ENCODE assay signal across 21 mouse cellular contexts in the genomic region with DNA sequence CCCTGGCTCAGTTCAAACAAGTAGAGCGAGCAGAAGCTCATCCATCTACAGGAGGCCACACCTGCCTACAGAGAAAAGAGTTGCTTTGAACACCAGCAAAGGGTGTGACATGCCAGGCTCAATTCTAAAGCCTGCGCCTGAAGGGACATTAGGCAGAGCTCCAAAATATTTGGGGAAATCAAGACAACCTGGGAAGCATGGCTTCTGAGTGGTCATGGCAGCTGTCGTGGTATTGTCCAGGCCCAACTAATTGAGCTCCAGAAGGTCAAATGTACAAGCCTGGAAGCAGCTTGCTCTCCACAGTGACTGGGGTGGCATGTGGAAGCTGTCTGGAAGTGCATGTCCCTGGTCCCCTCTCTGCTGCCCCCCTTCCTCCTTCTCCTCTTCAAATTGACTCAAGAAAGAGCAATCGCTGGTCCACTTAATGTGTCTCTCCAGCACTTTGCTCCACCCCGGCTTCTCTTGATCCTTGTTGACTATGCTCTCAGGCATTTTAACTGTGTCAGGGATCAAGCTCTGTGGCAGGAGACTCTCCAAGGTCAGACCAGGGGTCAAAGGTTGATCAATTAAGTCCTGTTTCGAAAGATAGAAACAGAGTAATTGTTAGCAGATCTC.
DNase-seq lines count a peak whose midpoint lies in the region; ATAC-seq lines count a peak whose summit lies in the region.
"Had no signal": no experiment of that assay in that cellular context is flagged by ENCODE, and none has a peak within 500 bp of the region (broad histone marks: within the 10 kb centered on the region; RNA-seq: fewer than 3 reads in every experiment).

No protein-coding gene starts in this region.

- H3K27me3 ChIP-seq in heart, embryonic 12.5 days (replicated peaks), result no peaks in the 10 kb centered on the region
- no peaks in the 10 kb centered on the region for H3K27me3 ChIP-seq in midbrain, embryonic 11.5 days (ENCODE audit: control insufficient read depth, insufficient read depth, low read length)
- no peaks in the 10 kb centered on the region for H3K27me3 ChIP-seq in midbrain, embryonic 13.5 days
- H3K27me3 ChIP-seq in hindbrain, embryonic 12.5 days, result no peaks in the 10 kb centered on the region
- H3K27me3 ChIP-seq: forebrain, embryonic 13.5 days; heart, embryonic 13.5 days; Patski had no signal

- H3K36me3 ChIP-seq in heart, embryonic 12.5 days, result no peaks in the 10 kb centered on the region
- H3K36me3 ChIP-seq in midbrain, embryonic 11.5 days (ENCODE audit: control insufficient read depth, insufficient read depth, low read length), result no peaks in the 10 kb centered on the region
- H3K36me3 ChIP-seq in midbrain, embryonic 13.5 days, result no peaks in the 10 kb centered on the region
- no peaks in the 10 kb centered on the region for H3K36me3 ChIP-seq in hindbrain, embryonic 12.5 days
- H3K36me3 ChIP-seq: heart, embryonic 13.5 days had no signal

- no peak overlapping the region for H3K27ac ChIP-seq in heart, embryonic 12.5 days (ENCODE audit: poor library complexity, severe bottlenecking)
- no peak overlapping the region for H3K27ac ChIP-seq in midbrain, embryonic 11.5 days (ENCODE audit: low read depth, low read length)
- H3K27ac ChIP-seq in midbrain, embryonic 13.5 days, result no peak overlapping the region
- H3K27ac ChIP-seq in hindbrain, embryonic 12.5 days, result no peak overlapping the region
- H3K27ac ChIP-seq: forebrain, embryonic 13.5 days; heart, embryonic 13.5 days had no signal

- peaks cover 11% of the 10 kb centered on the region for H3K9me3 ChIP-seq in heart, embryonic 12.5 days (replicated peaks)
- H3K9me3 ChIP-seq in midbrain, embryonic 11.5 days (ENCODE audit: control insufficient read depth, low read length), result no peaks in the 10 kb centered on the region
- no peaks in the 10 kb centered on the region for H3K9me3 ChIP-seq in midbrain, embryonic 13.5 days
- peaks cover 6% of the 10 kb centered on the region; the same call in 1 of the 2 replicates for H3K9me3 ChIP-seq in hindbrain, embryonic 12.5 days (replicated peaks)

- no peaks in the 10 kb centered on the region for H3K4me1 ChIP-seq in heart, embryonic 12.5 days (replicated peaks)
- no peaks in the 10 kb centered on the region for H3K4me1 ChIP-seq in midbrain, embryonic 11.5 days (ENCODE audit: control insufficient read depth, insufficient read depth, low read length)
- no peaks in the 10 kb centered on the region for H3K4me1 ChIP-seq in midbrain, embryonic 13.5 days (replicated peaks)
- no peaks in the 10 kb centered on the region for H3K4me1 ChIP-seq in hindbrain, embryonic 12.5 days
- H3K4me1 ChIP-seq: forebrain, embryonic 13.5 days; heart, embryonic 13.5 days had no signal

- no peak overlapping the region for H3K9ac ChIP-seq in heart, embryonic 12.5 days
- H3K9ac ChIP-seq in midbrain, embryonic 11.5 days (ENCODE audit: low read length), result no peak overlapping the region
- H3K9ac ChIP-seq in midbrain, embryonic 13.5 days (replicated peaks), result no peak overlapping the region
- H3K9ac ChIP-seq in hindbrain, embryonic 12.5 days, result no peak overlapping the region
- H3K9ac ChIP-seq: forebrain, embryonic 13.5 days; forebrain, postnatal 0 days; heart, embryonic 13.5 days had no signal

- H3K4me3 ChIP-seq in heart, embryonic 12.5 days, result no peak overlapping the region
- no peak overlapping the region for H3K4me3 ChIP-seq in midbrain, embryonic 11.5 days (ENCODE audit: low read depth, low read length)
- no peak overlapping the region for H3K4me3 ChIP-seq in midbrain, embryonic 13.5 days (replicated peaks)
- no peak overlapping the region for H3K4me3 ChIP-seq in hindbrain, embryonic 12.5 days
- H3K4me3 ChIP-seq: forebrain, embryonic 13.5 days; heart, embryonic 13.5 days had no signal

- no peak overlapping the region for H3K4me2 ChIP-seq in heart, embryonic 12.5 days
- no peak overlapping the region for H3K4me2 ChIP-seq in midbrain, embryonic 11.5 days
- no peak overlapping the region for H3K4me2 ChIP-seq in midbrain, embryonic 13.5 days (replicated peaks)
- no peak overlapping the region for H3K4me2 ChIP-seq in hindbrain, embryonic 12.5 days (replicated peaks)
- H3K4me2 ChIP-seq: forebrain, embryonic 13.5 days; heart, embryonic 13.5 days had no signal

- ATAC-seq in heart, embryonic 12.5 days (ENCODE audit: insufficient number of reproducible peaks, low FRiP score), result no peak
- no peak for ATAC-seq in midbrain, embryonic 11.5 days (ENCODE audit: low FRiP score)
- ATAC-seq in midbrain, embryonic 13.5 days, result no peak
- ATAC-seq in hindbrain, embryonic 12.5 days (ENCODE audit: low FRiP score), result no peak
- ATAC-seq: activated CD4-positive, CD25-positive, alpha-beta regulatory T cell, adult 4 months; forebrain, embryonic 13.5 days; forebrain, postnatal 0 days; hindbrain, embryonic 16.5 days; inflammation-experienced regulatory T-cells, adult 6 months; Patski had no signal

- 78% methylated on average over 6 of the region's 6 CpGs for WGBS in heart, embryonic 12.5 days
- WGBS in midbrain, embryonic 11.5 days, result 90% methylated on average over 6 of the region's 6 CpGs
- WGBS in midbrain, embryonic 13.5 days, result 90% methylated on average over 6 of the region's 6 CpGs
- WGBS in hindbrain, embryonic 12.5 days, result 78% methylated on average over 6 of the region's 6 CpGs

- DNase-seq in heart, adult 11 months, result peak; percentile 76
- DNase-seq in midbrain, embryonic 11.5 days (ENCODE audit: low spot score, missing footprints), result peak; percentile 72
- DNase-seq in lung, postnatal 25 days (ENCODE audit: low spot score), result peak; percentile 10
- no peak for DNase-seq in cerebellum, postnatal 14 days
- DNase-seq: adrenal gland, adult 2 months; adrenal gland, postnatal 36 days; cerebellum, adult 11 months; cerebellum, adult 9-10 months; cerebellum, postnatal 36 days; forebrain, postnatal 0 days; gastrocnemius, postnatal 14 days; heart, postnatal 36 days had no signal

Comparison
In these comparisons a context has a peak if more than half of its experiments do, and no peak if none do; other contexts are left out.
1. DNase-seq: peak in heart, adult 11 months (single experiment), midbrain, embryonic 11.5 days (single experiment) and lung, postnatal 25 days (single experiment); none in cerebellum, postnatal 14 days (0 of 2).